Mouse (Mus musculus) adrenal gland, postnatal 25 days (tissue): ENCODE results near the gene Wnt7b. TPM values are rescaled to one million over a fixed set of nuclear protein-coding genes. Genes with fewer than 3 reads are reported as not detected.
A peak's percentile ranks its signal among the peaks of the same experiment; 100 is the strongest.

ENCODE experiments used
- DNase-seq: peaks from one replicate; pipeline ENCODE4 v3.0.0; 2021; ENCODE audit warnings: mixed read lengths
- long read RNA-seq: library from polyadenylated mRNA; stranded (forward); transcript quantifications from one replicate; pipeline ENCODE4 v2.0.0, GENCODE M21; 2021
- total RNA-seq: library from RNA; stranded (reverse); gene quantifications from 2 replicates; pipeline ENCODE4 v1.2.3, GENCODE M21; 2021

Wnt7b gene
- total RNA-seq, result 0.55 and 1.2 TPM in 2 replicates
- long read RNA-seq, result 0 reads

DNA sequence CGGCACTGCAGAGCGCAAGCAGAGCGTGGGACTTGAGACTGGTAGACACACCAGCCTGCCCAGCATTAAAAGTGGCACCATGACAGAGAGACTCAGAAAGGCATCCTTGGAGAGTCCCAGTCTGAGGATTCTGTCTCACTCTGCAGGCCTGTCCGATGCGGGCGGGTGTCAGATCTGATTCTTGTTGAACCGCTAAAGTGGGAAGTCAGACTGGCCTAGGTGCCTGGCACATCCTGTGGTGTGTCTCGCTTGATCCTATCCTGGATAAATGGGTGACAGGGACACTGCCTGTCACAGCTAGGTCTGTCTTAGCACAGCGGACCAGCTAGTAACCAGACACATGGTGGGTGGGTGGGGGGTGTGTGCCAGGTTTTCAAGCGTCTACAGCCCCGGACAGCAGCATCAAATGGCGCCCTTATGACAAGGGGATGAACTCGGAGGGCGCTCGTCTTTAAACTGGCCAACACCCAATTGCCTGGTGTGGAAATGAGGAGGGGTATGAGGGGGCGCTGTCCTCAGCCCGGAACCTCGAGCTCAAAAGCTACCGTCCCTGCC, at the start of gene Wnt7b:
Wnt7b (minus strand) TSS at position 118 of the 555 bp plus-strand sequence.
- no peak for DNase-seq

- no peak for DNase-seq
Measured at GRCm38 (mm10) chr15:85631591-85631990, 49.3 kb upstream of the Wnt7b start.

DNA sequence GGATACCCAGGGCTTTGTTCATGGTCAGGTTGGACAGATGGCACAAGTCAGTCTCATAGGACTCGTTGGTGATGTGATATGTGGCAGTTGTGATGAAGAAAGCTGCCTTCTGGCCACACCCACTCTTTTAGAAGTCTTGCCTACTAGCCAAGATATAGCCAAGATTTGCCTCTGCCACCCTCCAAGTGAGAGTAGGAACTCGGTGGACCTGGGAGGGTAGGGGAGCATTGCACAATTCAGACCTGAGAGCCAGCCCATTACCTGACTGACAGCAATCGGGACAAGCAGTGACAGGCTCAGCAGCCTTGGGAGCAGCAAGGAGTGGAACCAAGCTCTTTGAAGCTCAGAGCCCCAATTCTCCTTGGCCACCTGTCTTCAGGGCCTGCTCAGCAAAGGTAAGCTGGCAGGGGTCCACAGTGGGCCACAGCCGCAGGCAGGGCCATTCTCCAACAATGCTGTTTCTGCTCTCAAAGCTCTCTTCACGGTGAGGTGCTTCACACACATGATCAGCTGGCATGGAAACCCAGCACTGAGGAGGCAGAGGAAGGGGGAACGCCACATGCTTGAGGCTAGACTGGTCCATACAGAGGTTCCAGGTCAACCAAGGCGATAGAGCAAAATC, 47.8 kb upstream of the Wnt7b start:
- no peak for DNase-seq

- DNase-seq, result peak; percentile 78
Measured at GRCm38 (mm10) chr15:85625666-85626279, 43.5 kb upstream of the Wnt7b start.

GRCm38 (mm10) chr15:85622213-85622612, 39.9 kb upstream of the Wnt7b start:
- no peak for DNase-seq

GRCm38 (mm10) chr15:85615537-85616100, 33.3 kb upstream of the Wnt7b start:
- no peak for DNase-seq

GRCm38 (mm10) chr15:85615075-85615474, 32.8 kb upstream of the Wnt7b start:
- no peak for DNase-seq

DNA sequence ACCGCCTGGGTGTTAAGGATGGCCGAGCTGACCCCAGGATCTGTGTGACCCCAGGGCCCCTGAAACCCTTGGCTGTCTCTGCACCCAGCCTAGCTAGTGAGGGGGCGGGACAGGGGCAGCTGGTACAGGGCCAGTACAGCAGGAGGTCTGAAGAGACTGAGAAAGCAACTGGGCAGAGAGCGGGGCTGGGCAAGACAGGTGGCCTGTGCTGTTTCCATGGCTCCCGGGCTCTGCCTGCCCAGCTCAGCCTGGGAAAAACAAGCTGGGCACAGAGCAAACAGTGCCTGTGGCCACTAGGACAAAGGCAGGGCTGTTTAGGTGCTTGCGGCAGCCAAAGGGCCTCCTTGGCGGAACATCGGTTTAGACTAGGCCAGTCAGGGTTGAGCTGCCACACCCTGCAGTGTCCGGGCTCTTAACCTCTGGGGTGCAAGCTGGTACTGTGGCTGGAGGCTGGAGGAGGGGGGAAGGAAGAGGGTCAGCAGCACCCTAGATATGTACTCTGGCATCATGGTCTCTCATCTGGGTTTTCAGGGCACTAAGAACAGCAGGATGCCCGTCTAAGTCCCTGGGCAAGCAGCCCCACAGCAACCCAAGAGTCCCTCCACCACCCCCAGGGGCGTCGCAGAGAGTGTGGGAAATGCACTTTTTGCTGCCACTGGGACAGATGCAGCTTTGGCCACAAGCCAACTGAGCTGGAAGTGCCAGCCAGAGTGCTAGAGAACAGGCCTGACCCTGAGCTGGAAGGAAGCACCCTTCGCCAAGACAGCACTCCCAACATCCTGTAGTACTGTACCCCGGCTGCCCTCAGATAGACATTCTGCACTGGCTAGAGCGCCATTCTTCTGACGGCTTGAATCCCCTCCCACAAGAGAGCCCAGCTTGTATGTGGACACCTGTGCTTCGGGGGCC, 31.3 kb upstream of the Wnt7b start:
- peak; percentile 54 for DNase-seq

- no peak for DNase-seq
Measured at GRCm38 (mm10) chr15:85612660-85613357, 30.5 kb upstream of the Wnt7b start.

GRCm38 (mm10) chr15:85611701-85612520, 29.6 kb upstream of the Wnt7b start:
- no peak for DNase-seq

GRCm38 (mm10) chr15:85610618-85611218, 28.4 kb upstream of the Wnt7b start:
- peak; percentile 78 for DNase-seq

- DNase-seq, result no peak
Measured at GRCm38 (mm10) chr15:85610120-85610519, 27.8 kb upstream of the Wnt7b start.

- DNase-seq, result no peak
Measured at GRCm38 (mm10) chr15:85609266-85610004, 27.2 kb upstream of the Wnt7b start.

DNA sequence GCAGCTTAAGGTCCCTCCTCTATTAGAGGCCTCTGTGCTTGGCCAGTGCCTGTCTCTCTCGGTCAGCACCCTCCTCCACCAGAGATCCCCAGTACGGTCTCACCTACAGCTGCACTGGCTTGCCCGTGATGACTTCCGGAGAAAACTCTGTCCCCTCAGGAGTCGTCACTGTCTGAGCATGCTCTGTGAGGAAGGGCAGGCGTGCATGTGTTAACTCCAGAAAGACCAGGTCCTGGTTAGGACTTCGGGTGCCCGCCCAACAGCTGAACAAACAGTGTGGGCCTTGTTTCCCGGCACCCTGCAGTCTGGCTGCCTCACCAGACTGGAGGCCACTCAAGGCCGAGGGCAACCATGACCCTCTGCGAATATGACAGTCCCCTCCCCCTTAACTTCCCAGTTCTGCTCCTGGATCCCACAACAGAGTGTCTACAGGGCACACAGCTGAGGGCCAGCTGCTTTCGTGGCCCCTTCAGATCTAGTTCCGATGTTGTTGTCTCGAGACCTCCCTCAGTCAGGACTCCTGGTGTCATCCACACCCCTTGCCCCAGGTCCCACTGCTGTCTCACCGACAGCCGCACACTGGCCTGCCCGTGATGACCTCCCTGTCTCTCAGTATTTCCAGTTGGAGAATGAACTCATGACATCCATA, 23.8 kb upstream of the Wnt7b start:
- DNase-seq, result no peak

DNA sequence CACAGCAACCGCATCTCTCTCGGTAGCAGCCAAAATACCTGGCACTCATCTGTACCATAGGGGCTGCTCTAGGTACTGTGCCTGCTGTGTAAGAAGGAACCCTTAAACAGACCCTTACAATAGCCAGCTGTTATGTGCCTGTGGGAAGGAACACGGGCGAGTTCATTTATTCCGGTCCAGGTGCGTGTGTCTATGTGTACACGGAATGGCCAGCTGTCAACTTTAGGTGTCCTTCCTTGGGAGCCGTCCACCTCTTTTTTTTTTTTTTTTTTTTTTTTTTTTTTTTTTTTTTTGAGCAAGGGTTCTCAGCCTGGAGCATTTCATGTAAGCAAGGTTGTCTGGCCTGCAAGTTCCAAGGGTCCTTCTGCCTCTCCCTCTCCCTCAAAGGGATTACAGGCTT, 22.7 kb upstream of the Wnt7b start:
- DNase-seq, result no peak

GRCm38 (mm10) chr15:85604507-85604906, 22.2 kb upstream of the Wnt7b start:
- no peak for DNase-seq

DNA sequence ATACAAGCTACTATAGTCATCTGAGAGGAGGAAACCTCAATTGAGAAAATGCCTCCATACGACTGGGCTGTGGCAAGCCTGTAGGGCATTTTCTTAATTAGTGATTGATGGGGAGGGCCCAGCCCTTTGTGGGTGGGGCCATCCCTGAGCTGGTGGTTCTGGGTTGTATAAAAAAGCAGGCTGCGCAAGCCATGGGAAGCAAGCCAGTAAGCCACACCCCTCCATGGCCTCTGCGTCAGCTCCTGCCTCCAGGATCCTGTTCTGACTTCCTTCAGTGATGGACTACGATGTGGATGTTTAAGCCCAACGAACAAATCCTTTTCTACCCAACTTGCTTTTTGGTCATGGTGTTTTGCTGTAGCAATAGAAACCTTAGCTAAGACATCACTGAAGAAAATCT, 21.1 kb upstream of the Wnt7b start:
- no peak for DNase-seq

- no peak for DNase-seq
Measured at GRCm38 (mm10) chr15:85602733-85603132, 20.5 kb upstream of the Wnt7b start.

DNA sequence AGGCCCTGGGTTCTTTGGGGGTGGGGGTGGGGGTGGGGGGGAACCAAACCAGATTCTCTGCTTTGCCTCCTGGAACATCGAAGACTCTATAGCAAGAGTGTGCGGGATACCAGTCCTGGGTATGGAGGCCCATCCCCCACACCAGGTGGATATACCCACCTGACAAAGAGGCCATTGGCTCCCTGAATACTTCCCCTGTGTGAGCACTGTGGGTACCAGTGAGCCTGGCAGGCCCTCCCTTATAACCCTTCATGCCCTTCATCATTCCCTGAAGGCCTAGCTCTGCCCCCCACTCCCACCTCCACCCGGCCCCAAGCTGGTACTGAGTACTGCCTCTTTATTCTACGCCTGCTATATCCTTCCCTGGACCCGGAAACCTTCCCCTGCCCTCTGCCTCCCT, 19.7 kb upstream of the Wnt7b start:
- DNase-seq, result no peak
